Mouse (Mus musculus) liver, embryonic 16.5 days (tissue): ENCODE data around the gene Lmf2. TPM values are rescaled to one million over a fixed set of nuclear protein-coding genes. Genes with fewer than 3 reads are reported as not detected.
A peak's percentile ranks its signal among the peaks of the same experiment; 100 is the strongest.

Source experiments
- ATAC-seq: fragments of 200-750 bp; cut with Nextera tagmentation; 2 replicates; pipeline ENCODE4 v1.8.0; 2017; ENCODE audit warnings: low read depth, mild to moderate bottlenecking, moderate number of reproducible peaks, moderate library complexity
- H3K27ac ChIP-seq: fragments of 300-500 bp; sonication (generic); 2 replicates; pipeline ENCODE4 v1.5.1; 2014; ENCODE audit warnings: mild to moderate bottlenecking, low read length
- H3K27me3 ChIP-seq: fragments of 300-500 bp; sonication (generic); 2 replicates; pipeline ENCODE4 v1.6.1; 2014; ENCODE audit warnings: low read depth, low read length, mixed read lengths; ENCODE audit not compliant: control insufficient read depth, insufficient read depth
- H3K36me3 ChIP-seq: fragments of 300-500 bp; sonication (generic); 2 replicates; pipeline ENCODE4 v1.6.1; 2014; ENCODE audit warnings: mild to moderate bottlenecking; ENCODE audit not compliant: control insufficient read depth, insufficient read depth
- H3K4me1 ChIP-seq: fragments of 300-500 bp; sonication (generic); 2 replicates; pipeline ENCODE4 v1.6.1; 2014; ENCODE audit warnings: low read depth, low read length, mixed read lengths; ENCODE audit not compliant: control insufficient read depth
- H3K4me2 ChIP-seq: fragments of 300-500 bp; sonication (generic); 2 replicates; pipeline ENCODE4 v1.6.1; 2014; ENCODE audit warnings: low read depth, low read length, mixed read lengths
- H3K4me3 ChIP-seq: fragments of 300-500 bp; sonication (generic); 2 replicates; pipeline ENCODE4 v1.5.1; 2014; ENCODE audit warnings: low read depth, mild to moderate bottlenecking, low read length
- H3K9ac ChIP-seq: fragments of 300-500 bp; sonication (generic); 2 replicates; pipeline ENCODE4 v1.6.1; 2014; ENCODE audit warnings: low read depth, low read length
- H3K9me3 ChIP-seq: fragments of 300-500 bp; sonication (generic); replicated peaks from 2 replicates; pipeline ENCODE4 v1.6.1; 2016; ENCODE audit warnings: low read length; ENCODE audit not compliant: control insufficient read depth
- WGBS: fragments of 180-500 bp; shearing (Covaris S2); extraction: QIAGEN DNeasy Blood & Tissue Kit; methylation state at CpG from one replicate; pipeline ENCODE4 v1.1.7; 2014; ENCODE audit not compliant: insufficient replicate concordance; 5-methylcytosine and 5-hydroxymethylcytosine counted together
- polyA plus RNA-seq: library from polyadenylated mRNA; unstranded; fragments of >200 nt; fragmentation: Nextera tagmentation; extraction: Ambion mirVana; gene quantifications from 2 replicates; pipeline ENCODE4 v1.2.1, GENCODE M21; 2015

The Lmf2 gene
- polyA plus RNA-seq, 1 experiment from 2014 or later = 34.4 TPM

DNA sequence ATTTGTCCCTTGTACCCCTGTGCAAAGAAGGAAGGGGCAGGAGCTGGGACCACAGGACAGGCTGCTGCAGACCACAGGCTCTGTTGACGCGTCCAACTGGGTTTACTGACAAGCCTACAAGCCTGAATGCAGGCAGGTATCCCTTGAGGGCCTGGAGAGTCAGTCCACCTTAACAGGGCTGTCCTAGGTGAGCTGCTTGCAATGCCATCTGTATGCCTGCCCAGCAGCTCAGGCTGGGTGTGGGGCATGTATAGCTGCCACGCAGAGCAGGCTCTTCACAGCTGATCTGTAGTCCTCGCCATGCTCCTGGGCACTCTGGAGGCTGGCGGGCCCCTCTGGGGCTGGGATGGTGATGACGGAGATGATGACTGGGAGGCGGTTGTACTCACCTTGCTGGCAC, 29.2 kb upstream of the Lmf2 start, which contains the start of gene Klhdc7b:
Gene Klhdc7b, plus strand, starts transcription at position 301 of the 400 bp plus-strand sequence.
- Histone ChIP-seq H3K27me3 (peaks cover under 1% of the 10 kb centered on the region), H3K9me3 (no peaks in the 10 kb centered on the region), H3K36me3 (no peaks in the 10 kb centered on the region), H3K4me2 (no peak within 1 kb of the TSS), H3K4me1 (peaks cover under 1% of the 10 kb centered on the region; the same call in 1 of the 2 replicates), H3K27ac (no peak within 1 kb of the TSS), H3K4me3 (no peak within 1 kb of the TSS), H3K9ac (no peak within 1 kb of the TSS)
- no peak for ATAC-seq
- WGBS = 74% methylated on average over 7 of the region's 7 CpGs

DNA sequence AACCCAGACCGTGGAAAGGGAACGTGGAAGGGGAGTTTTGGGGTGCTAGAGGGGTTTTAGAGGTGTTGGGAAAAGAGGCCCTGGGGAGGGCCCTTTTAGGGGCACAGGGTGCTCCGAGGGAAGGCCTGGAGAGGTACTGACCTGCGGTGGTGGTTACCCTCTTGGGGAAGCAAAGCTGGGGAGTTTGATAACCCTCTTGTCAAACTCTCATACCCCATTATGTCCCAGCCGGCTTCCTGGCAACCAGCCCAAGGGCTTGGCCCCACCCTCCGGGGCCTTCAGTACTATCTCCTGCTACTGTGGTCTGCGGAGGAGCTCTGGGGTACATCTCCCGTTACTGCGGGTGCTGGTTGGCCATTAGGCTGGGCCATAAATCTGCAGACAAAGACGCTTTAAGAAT, 24.0 kb upstream of the Lmf2 start:
- Histone ChIP-seq H3K4me1 (peaks cover 23% of the 10 kb centered on the region), H3K9me3 (no peaks in the 10 kb centered on the region), H3K4me2 (peak overlapping the region; percentile 71), H3K27me3 (peaks cover 34% of the 10 kb centered on the region), H3K9ac (0 out of 2 replicates have a peak overlapping the region, but pooled peaks have one; percentile 11), H3K27ac (no peak overlapping the region), H3K36me3 (no peaks in the 10 kb centered on the region), H3K4me3 (peak overlapping the region; percentile 52)
- WGBS = 7% methylated on average over 10 of the region's 10 CpGs
- ATAC-seq = peak; percentile 63

DNA sequence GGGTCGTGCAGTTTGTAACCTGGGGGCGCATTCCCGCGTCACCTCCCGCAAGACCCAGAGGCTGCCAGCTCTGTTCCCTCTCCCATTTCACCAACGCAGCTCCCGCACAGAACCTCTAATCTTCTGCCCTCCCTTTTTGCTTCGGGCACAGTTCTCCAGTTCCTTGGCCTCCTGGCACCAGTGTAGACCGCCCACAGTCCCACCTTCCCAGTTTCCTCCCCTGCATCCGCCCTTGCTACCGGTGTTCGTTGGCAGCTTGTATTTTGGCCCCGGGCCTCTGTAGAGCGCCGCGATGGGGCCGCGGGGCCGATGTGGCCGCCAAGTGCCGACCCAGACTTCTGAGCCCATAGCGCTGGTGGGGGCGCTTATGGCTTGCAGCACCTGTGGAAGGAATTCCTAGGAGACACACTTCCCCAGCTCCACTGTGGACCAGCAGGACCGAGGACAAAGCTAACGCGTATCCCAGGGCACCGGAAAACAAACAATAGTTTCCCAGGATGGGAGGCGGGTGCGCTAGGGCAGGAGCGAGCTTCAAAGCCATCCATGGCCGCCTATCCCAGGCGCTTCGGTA, 23.5 kb upstream of the Lmf2 start, which contains the start of gene Odf3b:
Gene Odf3b, minus strand, starts transcription at position 452 of the 571 bp plus-strand sequence.
- Histone ChIP-seq H3K4me1 (peaks cover 28% of the 10 kb centered on the region), H3K27me3 (peaks cover 34% of the 10 kb centered on the region), H3K4me2 (peak within 1 kb of the TSS; percentile 71), H3K9me3 (no peaks in the 10 kb centered on the region), H3K4me3 (peak within 1 kb of the TSS; percentile 52), H3K9ac (peak within 1 kb of the TSS; percentile 45), H3K27ac (no peak within 1 kb of the TSS), H3K36me3 (no peaks in the 10 kb centered on the region)
- peak; percentile 16; the same call in 1 of the 2 replicates for ATAC-seq
- under 1% methylated on average over 33 of the region's 33 CpGs for WGBS

DNA sequence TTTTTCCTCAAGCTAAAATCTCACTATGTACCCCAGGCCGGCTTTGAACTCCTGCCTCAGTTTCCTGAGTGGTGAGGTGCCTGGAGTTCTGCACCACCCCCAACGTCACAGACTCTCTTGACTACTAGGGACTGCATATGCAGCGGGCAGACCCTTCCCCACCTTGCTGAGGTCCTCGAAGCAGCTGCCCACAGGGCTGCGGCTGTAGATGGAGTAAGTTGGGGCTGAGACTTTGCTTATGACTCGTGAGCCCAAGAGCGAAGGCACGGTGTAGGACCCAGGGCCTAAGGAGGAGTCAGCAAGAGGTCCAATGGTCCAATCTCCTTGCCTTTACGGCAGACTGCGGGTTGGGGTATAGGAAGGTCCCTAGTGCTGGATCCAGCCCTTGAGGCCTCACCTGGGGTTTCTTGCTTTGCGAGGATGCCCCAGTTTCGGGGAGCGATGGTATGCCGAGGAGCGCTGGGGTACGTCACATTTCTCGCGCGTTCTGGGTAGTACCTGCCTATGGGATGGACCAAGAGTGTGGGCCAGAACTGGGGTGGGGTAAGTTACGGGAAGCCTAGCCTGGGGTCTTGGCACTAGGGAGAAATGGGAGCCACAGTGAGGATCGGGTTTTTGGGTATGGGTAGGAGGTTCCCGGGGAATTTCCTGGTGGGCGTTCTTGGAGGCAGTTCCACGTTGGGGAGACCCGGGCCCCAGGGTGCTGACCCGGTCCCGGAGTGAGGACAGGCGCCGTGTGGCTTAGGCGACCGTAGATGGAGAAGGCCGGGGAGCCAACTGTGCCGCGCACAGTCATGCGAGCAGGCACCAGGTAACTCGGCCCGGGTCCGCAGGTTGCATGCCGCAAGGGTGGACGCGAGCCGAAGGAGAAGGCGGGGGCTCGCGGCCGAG, 22.7 kb upstream of the Lmf2 start:
- 19% methylated on average over 46 of the region's 46 CpGs for WGBS
- peak overlapping the region; percentile 45; the same call in 1 of the 2 replicates for H3K9ac ChIP-seq
- ATAC-seq = no peak
- H3K27me3 ChIP-seq = peaks cover 34% of the 10 kb centered on the region
- no peaks in the 10 kb centered on the region for H3K36me3 ChIP-seq
- H3K4me3 ChIP-seq = peak overlapping the region; percentile 52
- peaks cover 29% of the 10 kb centered on the region for H3K4me1 ChIP-seq
- H3K27ac ChIP-seq = no peak overlapping the region
- peak overlapping the region; percentile 71 for H3K4me2 ChIP-seq
- H3K9me3 ChIP-seq = no peaks in the 10 kb centered on the region

DNA sequence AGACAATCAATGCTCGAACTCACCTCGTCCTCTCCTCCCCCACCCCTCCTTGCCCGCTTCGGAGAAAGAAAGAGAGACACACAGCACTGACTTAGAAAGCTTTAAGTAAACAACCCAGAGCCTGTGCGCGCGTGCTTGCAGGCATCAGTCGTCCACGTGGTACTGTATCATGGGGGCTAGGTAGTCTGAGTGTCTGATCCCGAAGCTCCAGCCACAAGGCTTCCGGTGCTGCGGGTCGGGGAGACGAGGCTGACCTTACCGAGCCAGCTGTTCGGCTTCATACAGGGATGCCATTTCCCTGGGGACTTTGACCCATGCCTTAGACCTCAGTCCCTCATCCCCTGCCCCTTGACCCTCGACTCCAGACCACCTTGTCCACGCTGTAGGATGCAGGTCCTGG, 21.9 kb upstream of the Lmf2 start:
- H3K27me3 ChIP-seq = peaks cover 34% of the 10 kb centered on the region
- peaks cover 34% of the 10 kb centered on the region for H3K4me1 ChIP-seq
- WGBS = 14% methylated on average over 18 of the region's 18 CpGs
- no peak for ATAC-seq
- peaks cover 3% of the 10 kb centered on the region for H3K36me3 ChIP-seq
- no peak overlapping the region for H3K27ac ChIP-seq
- no peak overlapping the region for H3K4me2 ChIP-seq
- no peaks in the 10 kb centered on the region for H3K9me3 ChIP-seq
- no peak overlapping the region for H3K9ac ChIP-seq
- no peak overlapping the region for H3K4me3 ChIP-seq

DNA sequence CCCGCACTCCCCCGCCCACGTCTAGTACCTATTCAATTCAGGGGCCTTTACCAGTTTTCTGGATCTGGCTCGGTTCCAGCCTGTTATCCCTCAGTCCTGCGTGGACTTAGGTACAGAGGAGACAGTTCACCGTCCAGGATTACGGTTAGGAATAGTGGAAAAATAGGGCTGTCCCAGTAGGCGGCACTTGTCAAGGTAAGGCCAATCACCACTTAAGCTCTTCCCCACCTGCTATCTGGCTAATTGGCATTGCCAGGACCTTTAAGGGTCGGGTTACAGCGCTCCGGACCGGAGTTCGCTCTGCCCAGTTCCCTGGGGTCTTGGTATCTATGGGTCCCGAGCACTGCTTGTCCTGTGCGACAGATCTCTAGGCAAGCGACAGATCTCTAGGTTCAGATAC, 21.5 kb upstream of the Lmf2 start, which contains the start of gene Tymp:
Gene Tymp, minus strand, starts transcription at position 83 of the 400 bp plus-strand sequence.
- Histone ChIP-seq H3K9ac (no peak within 1 kb of the TSS), H3K4me2 (no peak within 1 kb of the TSS), H3K4me3 (no peak within 1 kb of the TSS)

DNA sequence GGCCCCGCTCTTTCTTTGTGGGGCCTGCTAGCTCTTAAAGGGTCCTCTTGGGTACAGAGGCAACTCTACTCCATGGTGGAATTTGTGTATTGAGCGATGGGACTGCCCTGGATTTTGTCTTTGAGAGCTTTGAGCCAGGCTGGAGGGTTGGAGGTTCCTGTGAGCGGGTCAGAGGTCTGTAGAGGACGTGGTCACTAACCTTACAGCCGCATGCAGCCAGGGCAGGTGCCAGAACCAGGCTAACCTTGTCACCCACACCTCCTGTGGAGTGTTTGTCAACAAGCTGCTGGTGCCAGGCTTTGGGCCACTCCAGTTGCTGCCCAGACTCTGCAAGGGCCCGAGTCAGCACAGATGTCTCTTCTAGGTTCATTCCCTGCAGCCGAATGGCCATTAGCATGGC, 20.6 kb upstream of the Lmf2 start:
- no peak overlapping the region for H3K27ac ChIP-seq
- H3K4me3 ChIP-seq = no peak overlapping the region
- H3K9ac ChIP-seq = no peak overlapping the region
- ATAC-seq = no peak
- peaks cover 34% of the 10 kb centered on the region for H3K27me3 ChIP-seq
- 70% methylated on average over 7 of the region's 7 CpGs for whole genome bisulfite sequencing
- peaks cover 15% of the 10 kb centered on the region for H3K36me3 ChIP-seq
- no peak overlapping the region for H3K4me2 ChIP-seq
- peaks cover 34% of the 10 kb centered on the region for H3K4me1 ChIP-seq
- no peaks in the 10 kb centered on the region for H3K9me3 ChIP-seq

More for the DNA sequence above, 21.5 kb upstream of the Lmf2 start, which contains the start of gene Tymp:
- Histone ChIP-seq H3K9me3 (no peaks in the 10 kb centered on the region), H3K27me3 (peaks cover 34% of the 10 kb centered on the region), H3K27ac (no peak within 1 kb of the TSS), H3K36me3 (peaks cover 7% of the 10 kb centered on the region), H3K4me1 (peaks cover 34% of the 10 kb centered on the region)
- WGBS = 43% methylated on average over 16 of the region's 16 CpGs
- no peak for ATAC-seq

DNA sequence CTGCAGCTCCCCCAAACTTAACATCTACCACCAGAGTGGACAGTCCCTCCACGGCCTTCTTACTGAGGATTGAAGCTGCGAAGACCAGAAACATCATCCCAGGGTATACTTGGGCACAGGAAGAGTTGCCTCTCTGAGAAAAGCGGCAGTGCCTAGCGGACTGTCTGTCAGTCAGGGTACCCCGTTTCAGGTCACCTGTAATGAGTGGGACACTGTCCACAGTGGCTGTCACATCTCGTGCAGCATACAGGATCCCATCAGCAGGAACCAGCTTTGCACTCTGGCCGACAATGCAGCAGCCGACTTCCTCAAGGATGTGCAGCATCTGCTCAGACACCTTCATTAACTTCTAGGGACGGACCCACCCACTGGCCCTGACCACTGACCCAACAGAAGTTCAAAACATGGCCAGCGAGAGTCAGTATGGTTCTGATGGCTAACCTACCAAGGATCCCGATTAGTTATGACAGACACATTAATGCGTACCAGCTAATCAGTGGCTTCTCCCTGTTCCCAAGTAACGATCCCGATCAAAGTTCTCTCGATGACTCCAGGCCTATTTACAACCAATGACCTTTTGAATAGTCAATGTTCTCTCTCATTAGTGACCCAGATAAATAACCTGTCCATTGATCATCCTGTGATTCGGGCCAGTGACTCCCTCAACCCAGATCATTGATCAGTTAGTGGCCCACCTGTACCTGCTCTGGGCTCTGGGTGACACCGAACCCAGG, 19.5 kb upstream of the Lmf2 start:
- H3K4me1 ChIP-seq = peaks cover 34% of the 10 kb centered on the region

More for the DNA sequence above, 19.5 kb upstream of the Lmf2 start:
- Histone ChIP-seq H3K27me3 (peaks cover 34% of the 10 kb centered on the region), H3K4me2 (no peak overlapping the region), H3K27ac (no peak overlapping the region), H3K36me3 (peaks cover 26% of the 10 kb centered on the region), H3K4me3 (no peak overlapping the region), H3K9ac (no peak overlapping the region), H3K9me3 (no peaks in the 10 kb centered on the region)
- 79% methylated on average over 17 of the region's 17 CpGs for WGBS
- ATAC-seq = no peak
